Mouse (Mus musculus) granulocyte monocyte progenitor cell, adult 5-6 weeks (primary cell): Measurements from ENCODE around the gene 1700015F17Rik. TPM values are rescaled to one million over a fixed set of nuclear protein-coding genes. Genes with fewer than 3 reads are reported as not detected.
A peak's percentile ranks its signal among the peaks of the same experiment; 100 is the strongest.

Experiments used
- ATAC-seq: replicated peaks from 2 replicates; pipeline ENCODE4 v1.8.0; 2016; ENCODE audit warnings: mild to moderate bottlenecking, moderate TSS enrichment, inconsistent platforms; ENCODE audit not compliant: poor library complexity, severe bottlenecking
- total RNA-seq, 2 experiments: library from RNA; stranded (forward) in 1 of 2; stranded (reverse) in 1 of 2; fragments of 200-712, 200-1000 nt in 1 of 2; fragments of >200 nt in 1 of 2; fragmentation: Nextera tagmentation in 1 of 2; gene quantifications; 2 replicates each; pipeline ENCODE4 v1.2.3; 2014 to 2017

The 1700015F17Rik gene
- not detected in 2 replicates for total RNA-seq (2014; fragmentation: Nextera tagmentation)
- not detected in 2 replicates for total RNA-seq (2017)

- ATAC-seq: no peak
Measured at GRCm38 (mm10) chr5:5479043-5479442, at the start of gene 1700015F17Rik. 1700015F17Rik (minus strand) TSS chr5:5479143.

GRCm38 (mm10) chr5:5515411-5515810 is 36.5 kb upstream of the 1700015F17Rik start:
- no peak for ATAC-seq

GRCm38 (mm10) chr5:5514196-5515076 is 35.5 kb upstream of the 1700015F17Rik start, which contains the start of gene Cldn12:
Cldn12 (minus strand) TSS chr5:5514958.
- peak; percentile 85 for ATAC-seq

GRCm38 (mm10) chr5:5511401-5511800 is 32.5 kb upstream of the 1700015F17Rik start:
- no peak for ATAC-seq

- ATAC-seq: no peak
Measured at GRCm38 (mm10) chr5:5510989-5511388, 32.0 kb upstream of the 1700015F17Rik start.

GRCm38 (mm10) chr5:5510304-5510887 is 31.5 kb upstream of the 1700015F17Rik start:
- ATAC-seq: no peak

GRCm38 (mm10) chr5:5508231-5508630 is 29.3 kb upstream of the 1700015F17Rik start:
- ATAC-seq: peak; percentile 18; the same call in 1 of the 2 replicates

GRCm38 (mm10) chr5:5507701-5508225 is 28.8 kb upstream of the 1700015F17Rik start:
- peak; percentile 78 for ATAC-seq

GRCm38 (mm10) chr5:5504456-5504855 is 25.5 kb upstream of the 1700015F17Rik start:
- no peak for ATAC-seq

- ATAC-seq: no peak
Measured at GRCm38 (mm10) chr5:5503381-5503780, 24.4 kb upstream of the 1700015F17Rik start.

- peak; percentile 95 for ATAC-seq
Measured at GRCm38 (mm10) chr5:5501583-5501982, 22.6 kb upstream of the 1700015F17Rik start.

GRCm38 (mm10) chr5:5496393-5496792 is 17.4 kb upstream of the 1700015F17Rik start:
- no peak for ATAC-seq

GRCm38 (mm10) chr5:5495042-5495441 is 16.1 kb upstream of the 1700015F17Rik start:
- ATAC-seq: peak; percentile 54

GRCm38 (mm10) chr5:5494269-5495005 is 15.5 kb upstream of the 1700015F17Rik start:
- ATAC-seq: peak; percentile 94

GRCm38 (mm10) chr5:5492163-5492562 is 13.2 kb upstream of the 1700015F17Rik start:
- peak; percentile 34; the same call in 1 of the 2 replicates for ATAC-seq

GRCm38 (mm10) chr5:5486071-5486470 is 7.1 kb upstream of the 1700015F17Rik start:
- no peak for ATAC-seq

GRCm38 (mm10) chr5:5483254-5483858 is 4.4 kb upstream of the 1700015F17Rik start:
- ATAC-seq: no peak

- peak; percentile 68 for ATAC-seq
Measured at GRCm38 (mm10) chr5:5481662-5482061, 2.7 kb upstream of the 1700015F17Rik start.

- ATAC-seq: no peak
Measured at GRCm38 (mm10) chr5:5476133-5476532, 2.8 kb downstream of the 1700015F17Rik start.

GRCm38 (mm10) chr5:5465256-5465655 is 13.7 kb downstream of the 1700015F17Rik start:
- ATAC-seq: no peak
